Mouse (Mus musculus) CH12F3 (cell line): ENCODE measurements at regions not wholly inside any gene's neighbourhood (a gene's known extent, or its start where the extent isn't known, plus 50 kb on each side); places are given as distances from the start of the nearest gene placed in this dataset.

Experiments used
- in situ Hi-C: fragments of 300-500 bp; cut with MboI; formaldehyde crosslinking; loops from 2 replicates; pipeline ENCODE4 v1.14.3; 2020; ENCODE audit warnings: low sequenced_read_pairs

GRCm38 (mm10) chr8:126666327-126667085, 72.7 kb upstream of the Irf2bp2 start:
- in situ Hi-C loops, result no loop called here

- in situ Hi-C loops, result no loop called here
Observed at GRCm38 (mm10) chr8:126665581-126666241, 71.9 kb upstream of the Irf2bp2 start.

DNA sequence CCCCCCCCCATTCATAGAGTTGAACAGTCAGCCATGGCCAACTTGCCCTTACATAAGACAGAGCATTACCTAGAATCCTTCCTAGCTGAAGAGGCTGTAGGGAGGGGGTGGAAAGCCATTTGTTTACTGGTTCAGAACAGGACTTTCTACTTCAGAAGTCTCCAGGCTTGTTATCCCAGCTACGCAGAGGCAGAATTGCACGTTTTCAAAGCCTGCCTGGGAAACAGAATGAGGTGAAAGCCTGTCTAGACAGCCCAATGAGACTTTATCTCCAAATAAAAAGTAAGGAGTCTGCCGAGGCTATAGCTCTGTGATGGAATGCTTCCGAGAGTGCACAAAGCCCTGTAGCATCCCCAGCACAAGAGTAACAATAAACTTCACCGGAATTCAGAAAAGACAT, 71.1 kb upstream of the Irf2bp2 start:
- in situ Hi-C loops, result no loop called here

DNA sequence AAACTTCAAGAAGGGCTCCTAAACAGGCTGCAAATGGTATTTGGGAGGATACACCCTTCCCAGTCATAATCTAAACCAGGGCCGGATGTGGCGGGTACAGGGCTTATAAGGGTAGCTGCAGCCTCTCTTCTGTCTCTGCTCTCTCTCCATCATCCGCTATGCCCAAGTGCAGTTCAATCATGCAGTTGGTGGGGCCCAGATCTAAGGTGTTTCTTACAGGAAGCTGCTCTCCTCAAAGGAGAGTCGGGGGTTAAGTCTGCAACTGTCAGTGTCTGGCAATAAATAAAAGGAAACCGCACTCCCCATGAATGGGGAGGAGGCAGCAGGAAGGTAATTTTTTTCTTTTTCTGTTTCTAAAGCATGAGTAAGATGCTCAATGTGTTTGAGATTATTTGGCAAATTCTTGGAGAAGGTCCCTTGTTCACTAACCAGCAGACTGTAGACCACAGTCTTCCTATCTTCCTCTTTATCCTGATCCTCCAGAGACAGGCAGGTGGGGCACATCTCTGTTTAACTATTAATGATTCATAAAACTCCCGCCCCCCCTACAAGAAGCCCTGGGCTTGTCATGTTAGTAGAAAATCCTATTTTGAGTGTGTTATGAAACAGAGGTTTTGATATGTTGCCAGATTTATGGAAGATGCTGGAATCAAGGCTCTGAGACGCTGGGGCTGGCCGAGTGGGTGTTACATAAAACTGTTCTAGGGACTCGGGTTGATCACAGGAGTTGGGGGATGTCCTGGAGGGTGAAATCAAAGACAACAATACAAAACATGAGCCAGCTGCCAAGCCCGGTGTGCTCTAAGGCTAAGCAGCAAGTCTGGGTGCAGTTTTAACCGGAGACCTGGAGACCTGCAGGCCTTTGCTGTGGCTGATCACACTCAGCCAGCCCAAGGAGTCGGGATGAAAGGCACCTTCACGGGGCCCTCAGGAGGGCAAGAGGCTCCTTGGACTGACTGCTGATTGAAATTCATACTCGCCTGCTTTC, 69.3 kb upstream of the Irf2bp2 start:
- in situ Hi-C loops, result no loop called here

DNA sequence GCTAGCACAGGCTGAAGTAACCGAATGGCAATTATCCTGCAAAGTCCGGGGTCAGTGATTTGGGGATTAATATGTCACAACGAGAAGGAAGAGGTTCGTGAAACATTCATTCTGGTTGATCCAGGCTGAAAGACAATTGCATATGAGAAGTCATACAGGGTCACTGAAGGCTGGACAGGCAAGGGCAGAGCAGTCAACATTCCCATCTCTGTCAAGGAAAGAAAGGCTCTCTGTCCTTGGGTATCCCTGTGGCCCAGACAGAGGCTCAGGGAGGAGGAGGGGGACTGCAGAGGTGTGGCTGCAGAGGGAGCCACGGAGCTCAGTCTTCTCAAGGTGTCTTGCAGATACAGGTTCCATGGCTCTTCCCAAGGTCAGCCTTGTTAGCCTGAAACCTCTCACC, 68.4 kb upstream of the Irf2bp2 start:
- in situ Hi-C loops, result no loop called here

DNA sequence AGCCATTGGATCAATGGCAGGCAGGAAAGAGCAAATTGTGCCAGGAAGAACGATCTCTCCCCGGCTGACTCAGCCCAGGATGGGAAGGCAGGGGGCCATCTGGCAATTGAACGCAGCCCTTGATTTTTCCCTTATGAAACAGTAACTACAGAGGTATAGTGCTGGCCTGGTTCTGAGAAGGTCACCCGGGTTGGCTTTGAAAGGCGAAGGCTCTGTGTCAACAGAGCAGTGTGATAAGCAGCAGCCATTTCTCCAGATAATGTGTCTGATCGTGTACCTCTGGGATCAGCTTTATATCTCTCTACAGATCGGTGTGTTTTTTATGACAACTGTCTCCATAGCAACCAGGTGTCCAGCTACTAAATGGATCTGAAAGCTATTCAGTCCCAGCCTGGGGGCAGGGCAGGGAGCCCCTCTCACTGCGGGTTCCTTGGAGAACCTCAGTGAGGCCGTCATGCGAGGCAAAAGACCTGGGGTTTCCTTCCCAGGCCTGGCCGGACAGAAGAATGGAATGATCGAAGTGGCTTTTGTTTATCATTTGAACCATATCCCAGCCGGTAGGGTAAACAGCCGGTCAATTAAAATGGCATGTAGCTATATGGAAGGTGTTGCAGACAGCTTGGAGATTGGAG, 67.8 kb upstream of the Irf2bp2 start:
- in situ Hi-C loops, result no loop called here

DNA sequence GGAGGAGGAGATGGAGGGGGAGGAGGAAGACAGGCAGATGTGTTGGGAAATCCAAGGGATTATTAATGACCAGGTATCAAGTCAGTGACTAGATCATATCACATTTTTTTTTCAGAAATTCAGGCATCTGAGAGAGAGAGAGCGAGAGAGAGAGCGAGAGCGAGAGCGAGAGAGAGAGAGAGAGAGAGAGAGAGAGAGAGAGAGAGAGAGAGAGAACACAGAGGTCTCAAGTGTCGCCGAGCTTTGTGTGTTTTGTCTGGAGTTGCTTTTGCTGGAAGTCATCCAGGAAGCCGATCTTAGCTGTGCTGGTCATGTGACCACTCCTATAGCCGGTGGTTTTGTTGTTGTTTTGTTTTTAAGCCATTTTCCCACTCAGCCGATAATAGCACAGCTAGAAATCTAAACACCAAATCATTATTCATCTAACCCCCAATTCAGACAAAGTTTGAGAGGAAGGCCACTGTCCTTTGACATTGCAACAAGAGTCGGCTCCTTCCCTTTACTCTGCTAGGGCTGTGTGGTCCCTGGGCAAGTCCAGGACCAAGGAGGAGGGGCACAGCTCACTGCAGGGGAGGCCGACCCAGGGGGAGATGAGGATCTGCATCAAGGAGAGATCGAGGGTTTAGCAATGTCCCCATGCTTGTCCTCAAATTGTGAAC, 67.0 kb upstream of the Irf2bp2 start:
- in situ Hi-C loops, result no loop called here

DNA sequence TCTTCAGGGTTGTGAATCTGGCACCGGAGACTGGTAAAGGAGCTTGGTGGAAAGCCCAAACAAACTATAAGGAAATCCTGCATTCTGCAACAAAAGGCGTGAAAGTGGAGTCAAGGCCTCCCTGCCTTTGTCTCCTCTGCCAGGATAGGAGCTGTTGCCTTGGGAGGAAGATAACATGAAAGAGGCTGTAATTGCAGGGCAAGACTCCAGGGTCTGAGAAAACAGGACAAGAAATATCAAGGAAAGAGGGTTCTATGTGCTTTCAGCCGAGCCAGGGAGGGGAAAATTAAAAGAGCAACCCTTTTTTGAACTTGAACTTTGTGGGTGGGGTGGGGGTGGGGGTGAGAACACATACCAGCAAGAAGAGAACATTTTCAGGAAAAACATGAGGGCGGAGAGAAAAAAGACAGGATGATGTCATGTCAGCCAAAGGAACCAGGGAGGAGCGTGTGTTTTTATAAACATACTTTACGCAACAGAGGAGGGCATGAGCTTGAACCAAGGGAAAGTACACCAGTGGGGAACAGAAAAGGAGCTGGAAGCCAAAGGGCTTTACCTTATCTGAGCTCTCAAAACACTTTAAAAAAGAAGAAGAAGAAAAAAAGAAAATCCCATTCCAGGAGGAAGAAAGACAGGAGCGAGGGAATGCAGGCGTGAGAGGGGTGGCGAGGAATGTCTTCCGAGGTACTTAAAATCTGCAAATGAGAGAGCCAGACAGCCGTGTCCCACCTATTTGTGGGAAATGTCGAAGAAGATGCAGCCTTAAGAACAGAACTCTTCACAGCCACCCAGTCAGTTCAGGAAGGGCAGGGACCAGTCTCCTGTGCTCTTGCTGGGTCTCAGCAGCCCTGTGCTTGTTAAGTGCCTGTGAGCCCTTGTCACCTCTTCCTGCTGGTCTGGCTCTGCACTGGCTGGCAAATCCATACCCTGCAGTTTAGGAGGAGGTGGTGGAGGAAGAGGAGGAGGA, 66.2 kb upstream of the Irf2bp2 start:
- in situ Hi-C loops, result no loop called here

DNA sequence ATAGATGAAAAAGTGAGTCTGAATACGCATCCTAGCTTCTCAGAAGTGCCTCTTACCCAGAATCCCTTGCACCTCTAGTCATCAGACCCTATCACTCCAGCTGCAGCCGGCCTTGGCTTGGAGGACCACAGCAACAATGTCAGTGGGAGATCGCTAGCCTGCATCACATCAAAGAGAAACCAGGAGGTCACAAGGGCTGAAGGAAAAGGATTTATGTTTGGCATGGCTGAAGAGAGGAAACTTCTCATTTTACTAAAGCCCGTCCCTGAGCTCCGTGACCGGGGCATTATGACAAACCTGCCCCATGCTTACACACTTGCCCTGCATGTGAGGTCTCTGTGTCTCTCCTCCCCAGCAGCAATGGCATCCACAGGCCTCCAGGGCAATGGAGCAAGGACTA, 63.8 kb upstream of the Irf2bp2 start:
- in situ Hi-C loops, result no loop called here

- in situ Hi-C loops, result no loop called here
Observed at GRCm38 (mm10) chr8:126656554-126657260, 62.9 kb upstream of the Irf2bp2 start.

DNA sequence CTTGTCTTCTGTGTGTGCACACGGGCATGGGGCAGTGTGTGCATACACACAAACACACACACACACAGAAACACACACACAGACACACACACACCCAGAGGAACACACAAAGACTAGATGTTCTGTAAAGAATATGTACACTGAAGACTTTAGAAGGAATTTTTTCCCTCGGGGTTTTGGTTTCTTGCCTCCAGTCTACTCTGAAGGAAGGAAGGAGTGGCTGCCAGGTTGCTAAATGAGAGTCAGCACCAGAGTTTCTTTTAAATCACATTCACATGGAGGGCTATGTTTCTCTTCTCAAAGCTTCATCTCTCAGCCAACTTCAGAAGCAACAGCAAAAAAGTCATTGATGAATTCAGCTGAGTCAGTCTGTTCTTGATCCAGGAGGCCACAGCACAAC, 61.8 kb upstream of the Irf2bp2 start:
- in situ Hi-C loops, result no loop called here

- in situ Hi-C loops, result no loop called here
Observed at GRCm38 (mm10) chr8:126654353-126654752, 60.6 kb upstream of the Irf2bp2 start.

DNA sequence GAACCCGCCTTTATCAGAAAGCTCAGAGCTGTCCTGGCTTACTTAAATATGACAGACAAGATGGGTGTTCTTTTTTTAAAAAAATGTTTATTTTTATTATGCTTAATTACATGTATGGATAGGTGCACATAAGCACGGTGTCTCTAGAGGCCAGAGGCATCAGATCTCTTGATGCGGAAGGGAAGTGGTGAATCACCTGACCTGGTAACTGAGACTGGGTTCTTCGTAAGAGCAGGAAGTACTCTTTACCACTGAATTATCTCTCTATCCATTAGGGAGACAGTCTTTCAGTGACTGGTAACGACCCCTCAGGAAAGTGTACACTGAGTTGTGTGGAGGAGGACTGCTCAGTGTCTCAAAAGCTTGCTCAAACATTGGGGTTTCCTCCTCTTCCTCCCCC, 58.4 kb upstream of the Irf2bp2 start:
- in situ Hi-C loops, result no loop called here

DNA sequence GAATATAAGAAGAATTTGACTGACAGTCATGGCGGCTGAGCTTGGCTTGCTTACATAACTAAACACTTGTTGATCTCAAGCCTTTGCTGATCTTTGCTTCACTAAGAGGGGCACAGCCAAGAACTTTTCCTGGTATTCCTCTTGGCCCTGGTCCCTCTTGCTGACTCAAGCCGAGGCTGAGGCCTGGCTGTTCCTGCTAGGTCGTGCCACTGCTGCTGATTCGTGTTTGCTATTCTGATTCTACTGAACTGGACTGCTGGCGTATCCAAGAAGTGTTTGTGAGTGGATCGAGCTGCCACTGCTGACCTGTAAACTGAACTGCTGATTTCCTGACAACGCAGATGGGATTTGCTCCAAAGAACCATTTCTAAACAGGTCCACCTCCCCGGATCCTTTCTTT, 57.2 kb upstream of the Irf2bp2 start:
- in situ Hi-C loops, result no loop called here

- in situ Hi-C loops, result no loop called here
Observed at GRCm38 (mm10) chr8:126649305-126649704, 55.5 kb upstream of the Irf2bp2 start.

DNA sequence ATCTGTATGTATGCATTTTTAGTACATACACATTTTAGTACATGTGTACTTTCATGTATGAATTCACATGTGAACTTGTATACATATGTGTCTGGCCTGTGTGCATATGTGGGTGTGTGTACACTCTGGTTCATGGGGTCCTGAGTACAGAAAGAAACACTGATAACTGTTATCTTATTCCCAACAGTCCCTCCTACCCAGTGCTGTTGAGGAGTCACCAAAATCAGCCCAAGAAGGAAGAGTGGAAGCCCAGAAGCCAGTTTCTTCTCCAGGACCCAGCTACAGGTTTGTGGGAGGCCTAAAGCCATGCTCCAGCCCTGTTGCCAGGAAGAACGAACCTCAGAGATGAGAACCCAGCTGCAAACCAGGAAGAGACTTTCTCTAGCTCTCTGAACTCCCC, 53.6 kb upstream of the Irf2bp2 start:
- in situ Hi-C loops, result no loop called here

GRCm38 (mm10) chr8:126646604-126647311, 53.0 kb upstream of the Irf2bp2 start:
- in situ Hi-C loops, result no loop called here

GRCm38 (mm10) chr8:126644179-126644578, 50.4 kb upstream of the Irf2bp2 start:
- in situ Hi-C loops, result no loop called here
